Mouse (Mus musculus): ENCODE results near the gene Ninj1. TPM values are rescaled to one million over a fixed set of nuclear protein-coding genes. Genes with fewer than 3 reads are reported as not detected.

Gene Ninj1
- 60.0 and 63.3 TPM in 2 replicates for polyA plus RNA-seq (2015; fragmentation: Nextera tagmentation; extraction: Ambion mirVana)

GRCm38 (mm10) chr13:49187288-49188218 lies at the start of gene Ninj1:
TSS of gene Ninj1 (plus strand) at chr13:49187485.
- Histone ChIP-seq H3K36me3 (ENCODE audit: control insufficient read depth, insufficient read depth, low read length) (no peaks in the 10 kb centered on the region), H3K27me3 (replicated peaks; ENCODE audit: control insufficient read depth, insufficient read depth, low read length) (no peaks in the 10 kb centered on the region), H3K4me1 (ENCODE audit: control insufficient read depth, insufficient read depth, low read length) (peaks cover 57% of the 10 kb centered on the region), H3K9me3 (ENCODE audit: control insufficient read depth, low read length) (no peaks in the 10 kb centered on the region), H3K9ac (ENCODE audit: low read depth, low read length) (peak within 1 kb of the TSS; percentile 87), H3K27ac (ENCODE audit: low read length) (peak within 1 kb of the TSS; percentile 92), H3K4me2 (ENCODE audit: low read depth, low read length) (peak within 1 kb of the TSS; percentile 97), H3K4me3 (ENCODE audit: low read length) (peak within 1 kb of the TSS; percentile 86)
- under 1% methylated on average over 74 of the region's 87 CpGs for WGBS
- peak; percentile 93 for ATAC-seq

DNA sequence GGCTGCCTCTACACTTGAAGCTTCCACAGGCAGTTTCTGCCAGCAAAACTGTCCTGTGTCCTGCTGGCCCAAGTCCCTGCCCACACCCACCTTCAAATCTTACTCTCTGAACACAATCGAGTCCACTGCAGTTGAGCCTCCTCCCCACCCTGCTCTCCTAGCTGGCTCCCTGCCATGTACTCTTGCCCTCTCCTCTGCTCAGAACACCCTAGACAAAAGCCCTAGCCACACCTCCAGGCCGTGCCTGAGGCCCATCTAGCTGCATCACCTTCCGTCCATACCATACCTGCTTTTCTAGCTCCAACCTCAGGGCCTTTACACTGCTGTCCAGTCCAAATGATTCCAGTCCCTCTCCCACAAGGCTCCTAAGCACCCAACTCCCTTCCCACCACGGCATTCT lies 46.7 kb upstream of the Ninj1 start:
- Histone ChIP-seq H3K9ac (ENCODE audit: low read depth, low read length) (0 out of 2 replicates have a peak overlapping the region, but pooled peaks have one; percentile 10), H3K27me3 (replicated peaks; ENCODE audit: control insufficient read depth, insufficient read depth, low read length) (0 out of 2 replicates have a peak, but pooled peaks cover 3% of the 10 kb centered on the region), H3K9me3 (ENCODE audit: control insufficient read depth, low read length) (no peaks in the 10 kb centered on the region), H3K4me1 (ENCODE audit: control insufficient read depth, insufficient read depth, low read length) (peaks cover 25% of the 10 kb centered on the region), H3K4me2 (ENCODE audit: low read depth, low read length) (peak overlapping the region; percentile 23; the same call in 1 of the 2 replicates), H3K4me3 (ENCODE audit: low read length) (no peak overlapping the region), H3K27ac (ENCODE audit: low read length) (peak overlapping the region; percentile 89), H3K36me3 (ENCODE audit: control insufficient read depth, insufficient read depth, low read length) (no peaks in the 10 kb centered on the region)
- ATAC-seq, result peak; percentile 95
- 52% methylated on average over 4 of the region's 4 CpGs for WGBS

DNA sequence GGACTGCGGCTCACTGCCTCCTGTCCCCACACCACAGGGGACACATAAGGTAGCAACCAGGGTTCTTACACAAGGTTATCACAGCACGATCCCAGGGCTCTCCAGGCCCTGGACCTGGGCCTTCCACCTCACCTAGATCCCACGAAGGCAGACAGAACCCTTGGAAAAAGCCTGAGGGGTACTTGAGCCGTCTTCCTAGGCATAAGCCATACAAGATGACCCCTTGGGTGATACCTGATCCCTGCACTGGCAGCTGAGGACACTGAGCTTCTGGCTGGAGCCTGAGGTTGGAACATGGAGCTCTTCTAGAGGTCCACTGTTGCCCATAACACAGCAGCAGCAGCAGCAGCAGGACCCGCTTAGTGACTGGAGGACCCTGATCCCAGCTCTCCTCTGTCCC lies 44.9 kb upstream of the Ninj1 start:
- Histone ChIP-seq H3K4me2 (ENCODE audit: low read depth, low read length) (no peak overlapping the region), H3K4me3 (ENCODE audit: low read length) (no peak overlapping the region), H3K9me3 (ENCODE audit: control insufficient read depth, low read length) (no peaks in the 10 kb centered on the region), H3K36me3 (ENCODE audit: control insufficient read depth, insufficient read depth, low read length) (no peaks in the 10 kb centered on the region), H3K4me1 (ENCODE audit: control insufficient read depth, insufficient read depth, low read length) (peaks cover 35% of the 10 kb centered on the region), H3K9ac (ENCODE audit: low read depth, low read length) (no peak overlapping the region), H3K27me3 (replicated peaks; ENCODE audit: control insufficient read depth, insufficient read depth, low read length) (peaks cover 7% of the 10 kb centered on the region; the same call in 1 of the 2 replicates), H3K27ac (ENCODE audit: low read length) (no peak overlapping the region)
- ATAC-seq, result no peak
- 86% methylated on average over 5 of the region's 5 CpGs for WGBS

GRCm38 (mm10) chr13:49143323-49143722 lies 44.0 kb upstream of the Ninj1 start:
- Histone ChIP-seq H3K9ac (ENCODE audit: low read depth, low read length) (no peak overlapping the region), H3K4me1 (ENCODE audit: control insufficient read depth, insufficient read depth, low read length) (peaks cover 37% of the 10 kb centered on the region), H3K36me3 (ENCODE audit: control insufficient read depth, insufficient read depth, low read length) (no peaks in the 10 kb centered on the region), H3K4me3 (ENCODE audit: low read length) (no peak overlapping the region), H3K4me2 (ENCODE audit: low read depth, low read length) (no peak overlapping the region), H3K9me3 (ENCODE audit: control insufficient read depth, low read length) (no peaks in the 10 kb centered on the region), H3K27ac (ENCODE audit: low read length) (no peak overlapping the region), H3K27me3 (replicated peaks; ENCODE audit: control insufficient read depth, insufficient read depth, low read length) (peaks cover 10% of the 10 kb centered on the region; the same call in 1 of the 2 replicates)
- 88% methylated on average over 7 of the region's 7 CpGs for WGBS
- no peak for ATAC-seq

DNA sequence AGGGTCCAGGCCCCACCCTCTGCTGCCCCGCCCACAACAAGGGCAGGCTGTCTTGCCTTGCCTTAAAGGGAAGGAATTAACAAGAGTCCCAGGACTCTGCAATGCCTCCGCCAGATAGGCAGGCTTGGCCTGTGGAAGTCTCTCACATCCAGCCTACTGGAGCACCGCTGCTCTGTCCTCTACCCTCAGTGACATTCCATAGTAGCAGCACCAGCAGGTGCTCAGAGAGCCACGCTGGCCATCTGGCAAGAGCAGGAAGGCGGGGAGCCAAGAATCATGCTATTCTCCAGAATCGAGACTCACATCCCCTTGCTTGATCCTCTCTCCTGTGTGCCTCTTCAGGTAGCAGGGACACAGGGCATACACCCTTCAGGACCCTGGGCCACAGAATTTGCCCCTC lies 42.8 kb upstream of the Ninj1 start:
- Histone ChIP-seq H3K9ac (ENCODE audit: low read depth, low read length) (no peak overlapping the region), H3K36me3 (ENCODE audit: control insufficient read depth, insufficient read depth, low read length) (no peaks in the 10 kb centered on the region), H3K4me3 (ENCODE audit: low read length) (no peak overlapping the region), H3K4me2 (ENCODE audit: low read depth, low read length) (no peak overlapping the region), H3K27ac (ENCODE audit: low read length) (no peak overlapping the region), H3K4me1 (ENCODE audit: control insufficient read depth, insufficient read depth, low read length) (peaks cover 36% of the 10 kb centered on the region), H3K27me3 (replicated peaks; ENCODE audit: control insufficient read depth, insufficient read depth, low read length) (peaks cover 14% of the 10 kb centered on the region), H3K9me3 (ENCODE audit: control insufficient read depth, low read length) (no peaks in the 10 kb centered on the region)
- WGBS, result 49% methylated on average over 6 of the region's 6 CpGs
- no peak for ATAC-seq

DNA sequence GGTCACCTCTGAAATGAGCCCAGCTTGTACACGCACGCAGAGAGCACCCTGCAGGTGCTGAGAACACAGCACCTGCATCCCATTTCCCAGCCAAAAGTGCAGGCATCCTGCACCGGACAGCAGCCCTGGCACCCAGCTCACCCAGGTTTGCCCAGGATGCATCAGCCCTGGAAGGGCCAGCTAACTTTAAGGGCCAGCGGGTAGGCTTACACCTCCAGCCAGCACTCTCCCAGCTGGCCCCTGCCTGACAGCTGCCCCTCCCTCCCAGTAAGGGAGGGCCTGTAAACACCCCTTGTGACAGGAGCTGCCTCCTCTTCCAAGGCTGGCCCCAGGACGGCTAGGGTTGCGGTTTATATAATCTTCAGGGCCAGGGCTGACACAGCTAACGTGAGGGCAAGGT lies 41.9 kb upstream of the Ninj1 start:
- Histone ChIP-seq H3K4me1 (ENCODE audit: control insufficient read depth, insufficient read depth, low read length) (peaks cover 29% of the 10 kb centered on the region), H3K36me3 (ENCODE audit: control insufficient read depth, insufficient read depth, low read length) (no peaks in the 10 kb centered on the region), H3K9ac (ENCODE audit: low read depth, low read length) (peak overlapping the region; percentile 29; the same call in 1 of the 2 replicates), H3K9me3 (ENCODE audit: control insufficient read depth, low read length) (no peaks in the 10 kb centered on the region), H3K4me3 (ENCODE audit: low read length) (peak overlapping the region; percentile 78), H3K27ac (ENCODE audit: low read length) (no peak overlapping the region), H3K4me2 (ENCODE audit: low read depth, low read length) (peak overlapping the region; percentile 95), H3K27me3 (replicated peaks; ENCODE audit: control insufficient read depth, insufficient read depth, low read length) (peaks cover 14% of the 10 kb centered on the region)
- WGBS, result 46% methylated on average over 7 of the region's 7 CpGs
- no peak for ATAC-seq

DNA sequence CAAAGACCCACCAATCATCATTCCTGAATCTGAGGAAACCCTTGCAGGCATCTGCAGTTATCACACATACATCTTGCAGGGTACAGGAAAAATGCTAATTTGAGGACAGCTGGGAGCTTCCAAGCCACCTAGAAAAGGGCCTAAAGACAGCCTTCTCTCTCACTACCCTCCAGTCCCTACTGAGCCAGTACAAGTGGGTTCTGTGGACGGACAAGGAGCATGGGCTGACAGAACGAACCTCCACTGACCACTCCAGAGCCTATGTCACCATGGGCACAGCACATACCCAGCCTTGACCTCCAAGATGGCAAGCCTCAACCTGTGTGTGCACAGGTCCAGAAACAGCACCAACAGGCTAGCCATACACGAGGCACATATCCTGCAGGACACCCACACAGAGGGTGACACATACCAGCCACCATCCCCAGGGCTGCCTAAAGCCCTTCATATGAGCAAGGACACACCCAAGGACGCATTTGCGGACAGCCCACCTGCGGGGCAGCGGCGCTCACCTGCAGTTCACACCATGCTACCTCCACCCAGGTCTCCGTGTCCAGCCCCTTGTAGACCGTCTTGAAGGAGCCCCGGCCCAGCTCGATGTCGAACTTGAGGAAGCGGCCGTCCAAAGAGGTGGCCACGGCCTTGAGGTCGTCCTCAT lies 41.1 kb upstream of the Ninj1 start:
- Histone ChIP-seq H3K27me3 (replicated peaks; ENCODE audit: control insufficient read depth, insufficient read depth, low read length) (peaks cover 14% of the 10 kb centered on the region), H3K36me3 (ENCODE audit: control insufficient read depth, insufficient read depth, low read length) (no peaks in the 10 kb centered on the region), H3K4me2 (ENCODE audit: low read depth, low read length) (peak overlapping the region; percentile 95), H3K4me3 (ENCODE audit: low read length) (peak overlapping the region; percentile 78), H3K27ac (ENCODE audit: low read length) (no peak overlapping the region), H3K9me3 (ENCODE audit: control insufficient read depth, low read length) (no peaks in the 10 kb centered on the region), H3K9ac (ENCODE audit: low read depth, low read length) (peak overlapping the region; percentile 82), H3K4me1 (ENCODE audit: control insufficient read depth, insufficient read depth, low read length) (peaks cover 24% of the 10 kb centered on the region)
- ATAC-seq, result no peak
- 28% methylated on average over 17 of the region's 17 CpGs for WGBS

DNA sequence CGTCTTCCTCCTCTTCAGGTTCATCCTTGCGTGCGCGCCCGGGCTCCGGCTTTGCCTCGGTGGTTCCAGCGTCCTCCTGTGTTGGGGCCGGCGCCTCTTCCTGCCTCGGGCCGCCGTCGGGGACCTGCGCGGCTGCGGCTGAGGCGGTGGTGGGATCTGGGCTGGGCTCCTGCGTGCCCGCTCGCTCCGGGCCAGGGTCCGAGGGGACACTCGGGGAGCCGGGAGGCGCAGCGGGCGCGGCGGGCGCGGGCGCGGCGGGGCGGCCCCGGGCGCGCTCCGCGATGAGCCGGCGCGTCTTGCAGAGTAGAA lies 40.6 kb upstream of the Ninj1 start:
- peak overlapping the region; percentile 82 for H3K9ac ChIP-seq (ENCODE audit: low read depth, low read length)
- no peaks in the 10 kb centered on the region for H3K36me3 ChIP-seq (ENCODE audit: control insufficient read depth, insufficient read depth, low read length)
- under 1% methylated on average over 44 of the region's 44 CpGs for WGBS
- ATAC-seq, result peak; percentile 3; the same call in 1 of the 2 replicates
- H3K9me3 ChIP-seq (ENCODE audit: control insufficient read depth, low read length), result no peaks in the 10 kb centered on the region
- H3K4me3 ChIP-seq (ENCODE audit: low read length), result peak overlapping the region; percentile 78
- H3K27me3 ChIP-seq (replicated peaks; ENCODE audit: control insufficient read depth, insufficient read depth, low read length), result peaks cover 14% of the 10 kb centered on the region
- peaks cover 24% of the 10 kb centered on the region for H3K4me1 ChIP-seq (ENCODE audit: control insufficient read depth, insufficient read depth, low read length)
- H3K27ac ChIP-seq (ENCODE audit: low read length), result no peak overlapping the region
- peak overlapping the region; percentile 95 for H3K4me2 ChIP-seq (ENCODE audit: low read depth, low read length)
